Mouse (Mus musculus) midbrain, postnatal 0 days (tissue): ENCODE results near the gene Cpne5. TPM values are rescaled to one million over a fixed set of nuclear protein-coding genes. Genes with fewer than 3 reads are reported as not detected.

Experiments
- ATAC-seq: fragments of 200-750 bp; cut with Nextera tagmentation; 2 replicates; pipeline ENCODE4 v1.8.0; 2017; ENCODE audit warnings: moderate number of reproducible peaks, mild to moderate bottlenecking, moderate TSS enrichment, moderate library complexity; ENCODE audit not compliant: low FRiP score
- DNase-seq: peaks from one replicate; pipeline ENCODE4 v3.0.0-alpha.2; 2015; ENCODE audit warnings: low spot score
- H3K27ac ChIP-seq: fragments of 300-500 bp; sonication (generic); 2 replicates; pipeline ENCODE4 v1.5.1; 2014; ENCODE audit warnings: low read depth, mild to moderate bottlenecking, low read length, mixed read lengths
- H3K27me3 ChIP-seq: fragments of 300-500 bp; sonication (generic); 2 replicates; pipeline ENCODE4 v1.6.1; 2014; ENCODE audit warnings: low read length, control low read depth, mixed read lengths; ENCODE audit not compliant: insufficient read depth
- H3K36me3 ChIP-seq: fragments of 300-500 bp; sonication (generic); 2 replicates; pipeline ENCODE4 v1.6.1; 2014; ENCODE audit warnings: low read length, control low read depth, mixed read lengths; ENCODE audit not compliant: insufficient read depth
- H3K4me1 ChIP-seq: fragments of 300-500 bp; sonication (generic); 2 replicates; pipeline ENCODE4 v1.6.1; 2014; ENCODE audit warnings: mild to moderate bottlenecking, control low read depth, antibody characterized with exemption, low read length, mixed read lengths; ENCODE audit not compliant: insufficient read depth
- H3K4me2 ChIP-seq: fragments of 300-500 bp; sonication (generic); 2 replicates; pipeline ENCODE4 v1.6.1; 2014; ENCODE audit warnings: low read depth, mild to moderate bottlenecking, low read length, mixed read lengths; ENCODE audit not compliant: poor library complexity, severe bottlenecking
- H3K4me3 ChIP-seq: fragments of 300-500 bp; sonication (generic); 2 replicates; pipeline ENCODE4 v1.5.1; 2014; ENCODE audit warnings: low read depth, mild to moderate bottlenecking, low read length, moderate library complexity
- H3K9ac ChIP-seq: fragments of 300-500 bp; sonication (generic); replicated peaks from 2 replicates; pipeline ENCODE4 v1.6.1; 2014; ENCODE audit warnings: mild to moderate bottlenecking, low read length, moderate library complexity, mixed read lengths; ENCODE audit not compliant: poor library complexity, severe bottlenecking
- H3K9me3 ChIP-seq: fragments of 300-500 bp; sonication (generic); 2 replicates; pipeline ENCODE4 v1.6.1; 2016; ENCODE audit warnings: low read length, control low read depth
- CTCF ChIP-seq: IDR thresholded peaks from 2 replicates; pipeline ENCODE4 v1.5.1; 2016; ENCODE audit warnings: antibody characterized with exemption, mild to moderate bottlenecking
- WGBS: fragments of 180-500 bp; shearing (Covaris S2); extraction: QIAGEN DNeasy Blood & Tissue Kit; methylation state at CpG from one replicate; pipeline ENCODE4 v1.1.7; 2014; 5-methylcytosine and 5-hydroxymethylcytosine counted together
- polyA plus RNA-seq: library from polyadenylated mRNA; unstranded; fragments of >200 nt; fragmentation: Nextera tagmentation; extraction: Ambion mirVana; gene quantifications from 2 replicates; pipeline ENCODE4 v1.2.1, GENCODE M21; 2015
- total RNA-seq: library from RNA; depleted of rRNA; stranded (reverse); fragments of >200 nt; gene quantifications from 2 replicates; pipeline ENCODE4 v1.2.3, GENCODE M21; 2014; rRNA removed

Cpne5 gene
- 85.1 and 86.5 TPM in 2 replicates for total RNA-seq
- 88.9 and 90.2 TPM in 2 replicates for polyA plus RNA-seq

GRCm38 (mm10) chr17:29237772-29238420 is at the start of gene Cpne5:
Gene Cpne5 (minus strand): TSS chr17:29238167.
- WGBS: 0% methylated on average over 37 of the region's 73 CpGs
- Histone ChIP-seq H3K4me2 (peak within 1 kb of the TSS; percentile 90), H3K9me3 (no peaks in the 10 kb centered on the region), H3K27ac (peak within 1 kb of the TSS; percentile 19), H3K9ac (peak within 1 kb of the TSS; percentile 89), H3K4me1 (peaks cover 5% of the 10 kb centered on the region; the same call in 1 of the 2 replicates), H3K4me3 (peak within 1 kb of the TSS; percentile 70), H3K27me3 (no peaks in the 10 kb centered on the region), H3K36me3 (no peaks in the 10 kb centered on the region)
- peak; percentile 38 for DNase-seq
- TF ChIP-seq CTCF: no peak
- ATAC-seq: peak; percentile 71

GRCm38 (mm10) chr17:29282216-29282952 is 44.4 kb upstream of the Cpne5 start:
- ATAC-seq (no peak), DNase-seq (peak; percentile 39)
- no peaks in the 10 kb centered on the region for H3K9me3 ChIP-seq
- no peak overlapping the region for H3K4me2 ChIP-seq
- H3K4me3 ChIP-seq: no peak overlapping the region
- H3K36me3 ChIP-seq: peaks cover 16% of the 10 kb centered on the region
- 39% methylated on average over 21 of the region's 21 CpGs for WGBS
- H3K27ac ChIP-seq: no peak overlapping the region
- H3K4me1 ChIP-seq: no peaks in the 10 kb centered on the region
- H3K27me3 ChIP-seq: no peaks in the 10 kb centered on the region
- TF ChIP-seq CTCF: no peak
- H3K9ac ChIP-seq: no peak overlapping the region

GRCm38 (mm10) chr17:29281541-29281940 is 43.6 kb upstream of the Cpne5 start:
- H3K9ac ChIP-seq: no peak overlapping the region
- DNase-seq (no peak), ATAC-seq (no peak)
- no peak overlapping the region for H3K27ac ChIP-seq
- H3K4me2 ChIP-seq: no peak overlapping the region
- 81% methylated on average over 5 of the region's 5 CpGs for WGBS
- H3K27me3 ChIP-seq: no peaks in the 10 kb centered on the region
- H3K4me1 ChIP-seq: no peaks in the 10 kb centered on the region
- H3K4me3 ChIP-seq: no peak overlapping the region
- TF ChIP-seq CTCF: no peak
- H3K36me3 ChIP-seq: peaks cover 16% of the 10 kb centered on the region
- H3K9me3 ChIP-seq: no peaks in the 10 kb centered on the region

DNA sequence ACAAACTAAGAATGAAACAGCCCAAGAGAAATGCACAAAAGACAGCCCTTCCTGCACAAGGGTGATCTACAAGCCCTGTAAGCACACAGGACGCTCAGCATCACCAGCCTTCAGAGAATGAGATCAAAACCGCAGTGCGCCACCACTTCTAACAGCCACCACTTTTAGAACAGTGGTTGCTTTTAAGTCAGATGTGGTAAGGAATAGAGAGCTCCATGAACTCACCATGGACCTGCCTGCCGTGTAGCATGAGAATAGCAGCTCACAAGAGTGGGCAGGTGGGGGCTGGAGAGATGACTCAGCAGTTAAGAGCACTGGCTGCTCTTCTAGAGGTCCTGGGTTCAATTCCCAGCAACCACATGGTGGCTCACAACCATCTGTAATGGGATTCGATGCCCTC is 42.5 kb upstream of the Cpne5 start:
- no peak overlapping the region for H3K4me3 ChIP-seq

DNA sequence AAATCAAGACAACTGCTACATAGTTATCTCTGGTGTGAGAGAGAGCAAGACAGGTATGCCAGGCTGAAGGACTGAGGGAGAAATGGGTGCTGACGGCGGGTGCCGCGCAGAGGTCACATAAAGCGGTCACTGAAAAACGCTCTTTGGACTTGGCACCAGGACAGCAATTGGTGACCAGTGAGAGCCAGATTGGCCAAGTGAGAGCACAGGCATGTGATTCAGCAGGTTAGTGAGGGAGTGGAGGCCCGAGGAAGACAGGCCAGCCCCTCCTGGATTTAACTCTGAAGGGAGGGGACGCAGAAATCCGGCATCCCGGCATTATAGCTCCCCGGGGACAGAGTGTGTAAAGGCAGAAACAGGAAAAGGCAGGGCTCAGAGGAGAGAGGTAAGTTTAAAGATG is 35.9 kb upstream of the Cpne5 start:
- no peaks in the 10 kb centered on the region for H3K9me3 ChIP-seq
- DNase-seq: no peak
- whole genome bisulfite sequencing: 81% methylated on average over 11 of the region's 11 CpGs
- H3K27me3 ChIP-seq: no peaks in the 10 kb centered on the region
- no peak overlapping the region for H3K27ac ChIP-seq
- H3K36me3 ChIP-seq: peaks cover under 1% of the 10 kb centered on the region; the same call in 1 of the 2 replicates
- no peak for ATAC-seq
- H3K9ac ChIP-seq: no peak overlapping the region
- H3K4me1 ChIP-seq: peaks cover 6% of the 10 kb centered on the region; the same call in 1 of the 2 replicates
- no peak overlapping the region for H3K4me2 ChIP-seq
- H3K4me3 ChIP-seq: no peak overlapping the region
- TF ChIP-seq CTCF: no peak

More for the DNA sequence above, 42.5 kb upstream of the Cpne5 start:
- 91% methylated on average over 5 of the region's 5 CpGs for WGBS
- Histone ChIP-seq H3K9me3 (no peaks in the 10 kb centered on the region), H3K36me3 (peaks cover 14% of the 10 kb centered on the region), H3K27ac (no peak overlapping the region), H3K27me3 (no peaks in the 10 kb centered on the region), H3K4me2 (no peak overlapping the region), H3K9ac (no peak overlapping the region), H3K4me1 (no peaks in the 10 kb centered on the region)
- DNase-seq (no peak), ATAC-seq (no peak)
- no peak for TF ChIP-seq CTCF

- Histone ChIP-seq H3K27me3 (no peaks in the 10 kb centered on the region), H3K36me3 (no peaks in the 10 kb centered on the region), H3K27ac (no peak overlapping the region), H3K9me3 (no peaks in the 10 kb centered on the region), H3K4me1 (peaks cover 8% of the 10 kb centered on the region; the same call in 1 of the 2 replicates), H3K4me2 (no peak overlapping the region), H3K4me3 (no peak overlapping the region), H3K9ac (no peak overlapping the region)
- no peak for TF ChIP-seq CTCF
- ATAC-seq (no peak), DNase-seq (no peak)
- 88% methylated on average over 7 of the region's 7 CpGs for WGBS
These were observed 35.2 kb upstream of the Cpne5 start for GRCm38 (mm10) chr17:29273156-29273555.
